Mouse (Mus musculus): ENCODE measurements around the gene Fgf10.

Fgf10 gene

DNA sequence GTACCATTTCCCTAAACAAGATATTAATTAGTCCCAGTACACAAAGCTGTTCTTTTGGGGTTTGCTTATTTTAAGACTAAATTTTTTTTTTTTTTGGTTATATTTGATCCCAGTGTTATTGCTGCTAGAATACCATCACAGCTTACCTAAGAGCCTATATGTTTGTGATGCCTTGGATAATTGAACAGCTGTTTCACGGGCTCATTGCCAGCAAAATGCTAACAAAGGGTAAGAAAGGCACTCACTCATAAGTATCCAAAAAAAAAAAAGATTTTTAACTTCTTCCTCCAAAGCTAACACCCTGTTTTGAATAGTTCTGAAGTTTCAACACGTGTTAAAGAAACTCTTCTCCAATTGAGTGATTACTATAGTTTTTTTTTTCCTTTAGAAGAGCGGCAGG lies 48.8 kb downstream of the Fgf10 start:
- DNase-seq (ENCODE audit: low spot score), result no peak

DNA sequence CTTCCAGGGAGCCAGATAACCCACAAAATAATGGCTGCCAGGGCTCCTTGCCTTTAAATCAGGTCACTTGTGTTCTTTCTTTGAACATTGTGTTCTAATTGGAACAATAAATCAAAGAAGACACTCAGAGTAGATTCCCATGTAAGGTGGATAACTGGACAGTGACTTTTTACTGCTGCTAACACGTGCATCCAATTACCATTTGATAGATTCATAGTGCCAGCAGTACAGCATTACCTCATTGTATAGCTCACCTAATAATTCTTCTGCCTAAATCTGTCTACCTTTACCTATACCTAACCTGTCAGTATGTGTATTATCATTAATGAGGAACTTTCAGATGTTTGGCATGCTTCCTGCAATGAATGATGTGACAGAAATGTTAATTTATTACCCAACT lies 52.1 kb downstream of the Fgf10 start:
- DNase-seq (ENCODE audit: low spot score), result peak; percentile 38

DNA sequence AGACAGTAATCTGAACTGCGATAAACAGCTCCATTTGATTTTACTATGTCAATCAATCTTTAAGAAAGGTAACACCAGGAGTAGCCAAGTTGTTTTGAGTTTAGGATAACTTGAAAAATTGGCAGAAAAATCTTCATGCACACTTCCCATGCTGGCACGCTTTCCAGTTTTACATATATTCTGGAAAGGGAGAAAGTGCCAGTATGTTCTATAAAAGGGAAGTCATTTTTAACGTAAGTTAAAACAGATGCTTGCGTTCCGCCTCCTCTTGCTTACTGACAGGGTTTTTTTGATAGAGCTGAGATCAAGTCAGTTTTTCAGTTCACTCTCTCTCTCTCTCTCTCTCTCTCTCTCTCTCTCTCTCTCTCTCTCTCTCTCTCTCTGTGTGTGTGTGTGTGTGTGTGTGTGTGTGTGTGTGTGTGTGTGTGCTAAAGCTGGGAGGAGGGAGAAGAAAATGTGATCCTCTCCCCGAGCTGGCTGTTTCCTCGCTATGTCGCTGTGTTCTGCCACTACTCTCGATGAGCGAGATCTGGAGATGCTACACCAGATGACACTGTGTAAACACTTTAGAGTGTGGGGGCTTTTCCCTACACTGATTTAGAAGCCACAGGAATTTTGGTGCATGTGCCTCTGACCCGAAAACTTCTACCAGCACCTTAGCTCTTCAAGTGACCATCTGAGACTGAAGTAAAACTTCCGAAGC lies 62.4 kb downstream of the Fgf10 start:
- DNase-seq (ENCODE audit: low spot score), result no peak

DNA sequence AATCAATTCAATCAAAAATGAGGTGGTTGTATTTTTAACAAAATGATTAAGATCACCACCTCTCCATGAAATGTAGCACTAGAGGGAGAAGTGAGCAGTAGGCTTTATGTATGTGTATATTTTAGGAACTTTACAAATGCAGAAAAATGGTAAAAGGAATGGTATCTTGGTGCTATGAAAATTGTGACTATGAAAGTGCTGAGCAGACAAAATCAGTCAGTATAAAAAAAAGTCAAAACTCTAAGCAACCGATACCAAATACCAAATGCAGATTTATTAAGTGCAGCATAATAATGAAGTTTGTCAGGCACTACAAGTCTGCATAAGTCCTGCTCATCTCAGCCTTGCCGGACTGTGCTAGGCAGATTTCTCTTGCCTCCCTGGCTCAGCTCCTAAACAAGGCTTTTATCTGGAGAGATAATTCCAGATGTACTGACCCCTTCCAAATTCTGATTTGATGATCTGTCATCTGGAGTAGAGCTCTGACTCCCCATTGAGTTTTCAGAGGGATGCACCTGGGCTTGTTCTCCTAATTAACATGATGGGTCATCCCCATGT lies 70.3 kb downstream of the Fgf10 start:
- DNase-seq (ENCODE audit: low spot score), result no peak

DNA sequence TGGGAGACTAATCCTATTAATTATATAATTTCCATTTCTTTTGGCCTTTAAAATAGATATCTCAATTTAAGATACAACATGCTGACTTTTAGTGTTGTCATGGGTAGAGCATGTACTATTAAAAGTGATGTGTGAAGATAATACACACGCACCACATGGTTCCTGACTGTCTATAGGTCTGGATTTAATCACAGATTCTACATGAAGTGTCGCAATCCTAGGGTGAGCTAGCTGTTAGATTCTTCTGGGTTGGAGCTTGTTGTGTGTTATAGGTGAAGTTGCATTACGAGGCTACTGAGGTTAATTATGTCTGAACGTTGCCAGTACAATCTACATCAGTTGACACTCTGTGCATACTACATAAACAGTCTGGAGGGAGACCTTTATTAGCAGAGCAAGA lies 73.2 kb downstream of the Fgf10 start:
- no peak for DNase-seq (ENCODE audit: low spot score)

- no peak for DNase-seq (ENCODE audit: low spot score)
These were observed 75.2 kb downstream of the Fgf10 start for GRCm38 (mm10) chr13:118744806-118745205.

DNA sequence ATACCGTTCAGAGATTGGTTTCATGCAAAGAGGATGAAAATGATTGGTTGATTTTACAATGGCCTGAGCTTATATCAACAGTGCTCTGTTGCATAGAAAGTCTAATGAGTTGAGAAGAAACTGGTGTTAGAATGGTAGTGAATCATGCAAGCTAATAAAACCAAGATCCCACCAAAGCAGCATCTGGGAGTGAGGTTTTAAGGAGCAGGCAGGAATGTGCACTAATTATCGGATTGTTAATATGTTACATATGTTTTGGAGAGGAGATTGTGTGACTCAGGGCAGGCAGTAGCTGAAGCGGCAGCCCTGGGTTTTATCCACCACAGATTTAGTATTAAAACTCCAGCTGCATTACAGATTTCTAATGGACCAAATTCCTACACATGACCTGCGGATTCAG lies 76.8 kb downstream of the Fgf10 start:
- no peak for DNase-seq (ENCODE audit: low spot score)

- DNase-seq (ENCODE audit: low spot score), result no peak
These were observed 84.4 kb downstream of the Fgf10 start for GRCm38 (mm10) chr13:118754024-118754423.

DNA sequence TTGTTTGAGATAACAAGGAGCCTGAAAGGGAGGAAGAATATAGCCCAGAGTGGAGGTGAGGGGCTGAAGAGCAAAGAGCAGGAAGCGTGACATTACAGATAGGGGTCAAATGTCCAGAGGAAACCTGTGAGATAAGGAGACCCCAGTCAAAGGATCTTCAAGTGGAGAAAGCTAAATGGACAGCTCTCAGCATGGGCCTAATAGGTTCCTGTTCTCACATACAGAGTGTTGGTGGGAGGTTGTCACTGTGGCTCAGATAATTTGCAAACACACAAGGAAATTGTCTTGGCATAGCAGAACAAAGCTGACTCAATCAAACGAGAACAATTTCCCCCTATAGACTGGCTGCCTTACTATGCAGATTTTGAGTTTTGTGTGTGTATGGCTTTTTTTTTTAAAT lies 89.4 kb downstream of the Fgf10 start:
- peak; percentile 38 for DNase-seq (ENCODE audit: low spot score)

DNA sequence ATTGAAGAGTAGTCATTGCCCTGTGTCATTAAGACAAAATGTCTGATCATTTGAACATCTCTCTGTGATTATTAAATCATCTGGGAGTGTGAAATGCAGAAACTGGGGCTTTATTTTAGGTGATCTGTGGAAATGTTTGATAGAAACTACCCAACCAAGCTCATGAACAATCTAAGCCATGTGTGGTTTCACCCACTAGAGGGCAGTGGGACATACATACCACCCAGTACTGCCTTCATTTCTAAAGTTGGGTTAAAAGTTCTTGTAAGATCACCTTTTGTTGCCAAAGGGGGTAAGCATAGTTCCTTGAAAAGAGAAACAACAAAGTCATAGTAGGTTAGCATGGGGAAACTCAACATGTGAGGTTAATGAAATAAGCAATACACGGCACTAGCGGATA lies 93.4 kb downstream of the Fgf10 start:
- DNase-seq (ENCODE audit: low spot score), result no peak

DNA sequence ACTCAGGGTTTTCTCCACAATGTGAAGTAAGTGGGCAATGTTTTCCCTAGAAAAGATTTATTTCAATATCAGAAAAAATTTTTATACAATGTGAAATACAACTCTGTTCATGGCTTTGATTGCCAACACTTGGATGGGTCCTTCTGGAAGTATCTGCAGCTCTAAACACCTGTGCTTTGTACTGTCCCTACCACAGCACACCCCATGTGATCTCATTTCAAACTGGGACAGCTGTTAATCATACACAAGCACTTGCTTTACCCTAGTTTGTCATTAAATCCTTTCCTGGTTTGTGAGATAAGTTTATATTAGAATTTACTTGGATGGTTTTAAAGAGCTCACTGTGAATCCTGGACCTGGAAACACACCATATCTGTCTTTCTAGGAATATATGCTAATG lies 102.6 kb downstream of the Fgf10 start:
- DNase-seq (ENCODE audit: low spot score), result no peak

DNA sequence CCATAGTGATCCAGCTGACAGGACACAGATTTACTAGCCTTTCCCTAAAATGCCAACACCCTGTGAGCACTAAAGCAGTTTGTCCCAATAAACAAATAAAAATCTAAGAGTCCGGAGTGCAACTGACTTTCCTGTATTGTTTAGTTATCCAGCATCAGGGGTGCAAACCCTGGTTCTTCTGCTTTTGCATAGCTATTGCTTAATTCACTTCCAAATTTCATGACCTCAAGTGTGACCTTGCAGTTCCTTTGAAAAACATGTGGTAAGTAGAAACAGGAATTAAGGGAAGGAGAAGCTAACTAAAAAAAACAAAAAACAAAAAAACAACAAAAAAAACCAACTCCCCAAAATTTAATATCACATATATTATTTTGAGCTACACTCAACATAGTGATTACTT lies 105.6 kb downstream of the Fgf10 start:
- no peak for DNase-seq (ENCODE audit: low spot score)

- DNase-seq (ENCODE audit: low spot score), result no peak
These were observed 109.6 kb downstream of the Fgf10 start for GRCm38 (mm10) chr13:118779161-118779560.

GRCm38 (mm10) chr13:118791753-118792152 lies 122.2 kb downstream of the Fgf10 start:
- DNase-seq (ENCODE audit: low spot score), result no peak

DNA sequence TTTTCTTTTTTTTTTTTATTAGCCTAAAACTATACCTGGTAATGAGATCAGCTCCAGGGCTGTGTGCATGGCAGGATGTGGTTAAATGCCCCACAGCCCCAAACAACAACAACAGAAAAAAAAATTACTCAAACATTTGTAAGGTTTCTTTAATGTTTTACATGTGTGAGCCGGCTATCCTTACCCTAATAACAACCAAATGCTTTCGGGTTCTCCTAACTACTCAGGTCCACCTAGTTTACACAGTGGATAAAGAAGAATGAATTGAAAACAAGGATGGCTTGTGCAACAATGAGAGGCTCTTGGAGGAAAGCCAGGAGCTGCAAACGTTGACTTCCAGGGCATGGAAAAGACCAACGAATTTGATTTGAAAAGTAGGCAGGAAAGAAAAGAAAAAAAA lies 122.6 kb downstream of the Fgf10 start:
- no peak for DNase-seq (ENCODE audit: low spot score)

DNA sequence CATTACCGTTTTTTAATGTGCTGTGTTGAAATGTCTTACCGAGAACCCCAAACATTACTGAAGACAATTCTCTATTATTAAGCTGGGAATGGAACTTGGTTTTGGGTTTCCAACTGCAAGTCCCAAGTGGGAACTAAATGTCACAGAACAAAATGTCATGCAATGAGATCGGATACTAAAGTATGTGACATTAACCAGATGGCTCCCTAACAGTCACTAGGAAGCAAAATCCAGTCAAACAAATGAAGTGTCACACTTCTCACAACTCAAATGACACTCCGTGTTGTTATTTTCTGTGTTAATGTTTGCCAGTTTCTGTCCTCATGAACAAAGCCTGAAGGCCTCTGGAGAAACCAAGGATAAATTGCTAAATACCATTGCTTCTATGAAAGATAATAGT lies 130.6 kb downstream of the Fgf10 start:
- DNase-seq (ENCODE audit: low spot score), result no peak

GRCm38 (mm10) chr13:118806662-118807061 lies 137.1 kb downstream of the Fgf10 start:
- DNase-seq (ENCODE audit: low spot score), result no peak

DNA sequence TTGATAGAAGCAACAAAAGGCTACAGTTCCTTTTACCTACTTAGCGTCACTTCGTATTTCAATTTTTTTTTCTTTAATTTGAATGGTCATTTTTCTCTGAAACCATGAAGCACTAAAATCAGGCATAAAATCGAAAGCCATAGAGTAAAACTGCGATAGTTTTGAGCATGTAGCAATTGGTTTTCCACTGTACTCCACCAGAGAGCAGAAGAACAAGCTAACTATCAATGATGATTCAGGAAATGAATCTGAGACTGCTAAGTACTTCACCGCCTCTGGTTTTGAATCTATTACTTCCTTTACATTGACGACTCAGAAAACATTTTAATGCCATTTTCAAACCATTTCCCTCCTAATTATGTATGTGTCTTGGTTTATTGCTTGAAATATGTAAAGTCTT lies 150.2 kb downstream of the Fgf10 start:
- DNase-seq (ENCODE audit: low spot score), result no peak

DNA sequence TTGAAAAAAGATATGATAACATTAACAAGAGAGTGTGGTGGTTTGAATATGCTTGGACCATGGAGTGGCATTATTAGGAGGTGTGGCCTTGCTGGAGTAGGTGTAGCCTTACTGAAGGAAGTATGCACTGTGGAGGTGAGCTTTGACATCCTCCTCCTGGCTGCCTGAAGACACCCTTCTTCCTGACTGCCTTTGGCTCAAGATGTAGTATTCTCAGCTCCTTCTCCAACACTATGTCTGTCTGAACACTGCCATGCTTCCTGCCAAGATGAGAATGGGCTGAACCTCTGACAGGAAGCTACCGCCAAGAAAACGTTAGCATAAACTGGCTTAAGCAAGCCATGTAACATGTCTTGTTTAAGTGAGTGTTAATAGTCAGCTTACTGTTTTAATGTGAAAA lies 153.5 kb downstream of the Fgf10 start:
- no peak for DNase-seq (ENCODE audit: low spot score)

DNA sequence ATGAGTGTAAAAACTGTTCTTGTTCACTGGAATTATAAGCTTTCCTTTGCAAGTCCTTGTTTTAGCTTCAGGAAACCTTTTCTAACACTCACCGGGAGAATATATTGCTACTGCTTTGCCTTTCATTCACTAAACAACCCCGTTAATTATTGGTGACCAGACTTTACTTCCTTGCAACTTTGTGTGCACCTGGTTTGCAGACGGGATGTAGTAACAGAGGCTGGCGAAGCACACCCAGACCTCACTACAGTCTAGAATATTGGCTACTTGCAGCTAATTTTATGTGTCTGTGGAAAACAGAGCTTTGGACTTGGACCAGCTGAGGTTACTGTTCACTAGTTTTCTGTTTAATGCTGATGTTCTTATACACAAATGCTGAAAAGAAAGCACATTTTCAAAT lies 155.5 kb downstream of the Fgf10 start:
- no peak for DNase-seq (ENCODE audit: low spot score)

GRCm38 (mm10) chr13:118828604-118829381 lies 159.2 kb downstream of the Fgf10 start:
- DNase-seq (ENCODE audit: low spot score), result no peak

DNA sequence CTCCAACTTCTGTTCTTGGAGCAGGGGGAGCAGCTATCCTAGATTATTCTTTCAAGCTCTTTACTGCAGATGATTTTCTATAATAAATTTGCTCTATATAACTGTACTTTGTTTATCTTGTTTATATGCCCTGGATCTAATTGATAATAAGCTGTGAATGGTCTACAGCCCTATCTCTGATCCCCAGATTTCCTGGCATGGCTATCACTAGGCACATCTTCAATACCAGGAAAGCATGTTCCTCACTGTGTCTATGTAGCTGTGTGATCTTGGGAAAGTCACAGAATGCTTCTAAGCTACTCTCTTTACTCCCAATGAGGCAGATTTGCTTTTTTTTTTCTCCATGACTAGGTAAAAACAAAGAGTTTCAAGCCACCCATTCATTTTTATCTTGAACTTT lies 164.4 kb downstream of the Fgf10 start:
- no peak for DNase-seq (ENCODE audit: low spot score)

GRCm38 (mm10) chr13:118835078-118835477 lies 165.5 kb downstream of the Fgf10 start:
- no peak for DNase-seq (ENCODE audit: low spot score)

All from embryo, embryonic 10 days (tissue).